Mouse (Mus musculus): Measurements from ENCODE around the gene Ubr3. TPM values are rescaled to one million over a fixed set of nuclear protein-coding genes. Genes with fewer than 3 reads are reported as not detected.

The Ubr3 gene
- polyA plus RNA-seq (2012) = 16.2 and 23.0 TPM in 2 replicates

GRCm38 (mm10) chr2:69897039-69897617 lies at the start of gene Ubr3:
Gene Ubr3 (plus strand): TSS chr2:69897246.
- no peak for TF ChIP-seq GATA1 (IDR thresholded peaks at IDR 0.05; ENCODE audit: low read length)

- no peak for TF ChIP-seq GATA1 (IDR thresholded peaks at IDR 0.05; ENCODE audit: low read length)
These were observed 47.8 kb upstream of the Ubr3 start for GRCm38 (mm10) chr2:69849215-69849614.

GRCm38 (mm10) chr2:69851427-69852058 lies 45.5 kb upstream of the Ubr3 start:
- no peak for TF ChIP-seq GATA1 (IDR thresholded peaks at IDR 0.05; ENCODE audit: low read length)

- TF ChIP-seq GATA1 (IDR thresholded peaks at IDR 0.05; ENCODE audit: low read length) = no peak
These were observed 40.7 kb upstream of the Ubr3 start for GRCm38 (mm10) chr2:69856392-69856791.

- TF ChIP-seq GATA1 (IDR thresholded peaks at IDR 0.05; ENCODE audit: low read length) = no peak
These were observed 39.2 kb upstream of the Ubr3 start for GRCm38 (mm10) chr2:69857882-69858281.

- no peak for TF ChIP-seq GATA1 (IDR thresholded peaks at IDR 0.05; ENCODE audit: low read length)
These were observed 36.0 kb upstream of the Ubr3 start for GRCm38 (mm10) chr2:69860972-69861452.

- TF ChIP-seq GATA1 (IDR thresholded peaks at IDR 0.05; ENCODE audit: low read length) = no peak
These were observed 35.5 kb upstream of the Ubr3 start, which contains the start of gene Ssb for GRCm38 (mm10) chr2:69861485-69862091. Gene Ssb (plus strand): TSS chr2:69861562.

- no peak for TF ChIP-seq GATA1 (IDR thresholded peaks at IDR 0.05; ENCODE audit: low read length)
These were observed 34.9 kb upstream of the Ubr3 start for GRCm38 (mm10) chr2:69862117-69862657.

- no peak for TF ChIP-seq GATA1 (IDR thresholded peaks at IDR 0.05; ENCODE audit: low read length)
These were observed 13.1 kb upstream of the Ubr3 start for GRCm38 (mm10) chr2:69883990-69884391.

GRCm38 (mm10) chr2:69884581-69884980 lies 12.5 kb upstream of the Ubr3 start:
- no peak for TF ChIP-seq GATA1 (IDR thresholded peaks at IDR 0.05; ENCODE audit: low read length)

GRCm38 (mm10) chr2:69885050-69885449 lies 12.0 kb upstream of the Ubr3 start:
- no peak for TF ChIP-seq GATA1 (IDR thresholded peaks at IDR 0.05; ENCODE audit: low read length)

- TF ChIP-seq GATA1 (IDR thresholded peaks at IDR 0.05; ENCODE audit: low read length) = no peak
These were observed 11.4 kb upstream of the Ubr3 start, which contains the start of gene Mettl5 for GRCm38 (mm10) chr2:69885451-69886305. Gene Mettl5 (minus strand): TSS chr2:69885615.

GRCm38 (mm10) chr2:69888957-69889356 lies 8.1 kb upstream of the Ubr3 start:
- no peak for TF ChIP-seq GATA1 (IDR thresholded peaks at IDR 0.05; ENCODE audit: low read length)

GRCm38 (mm10) chr2:69890843-69891242 lies 6.2 kb upstream of the Ubr3 start:
- no peak for TF ChIP-seq GATA1 (IDR thresholded peaks at IDR 0.05; ENCODE audit: low read length)

- TF ChIP-seq GATA1 (IDR thresholded peaks at IDR 0.05; ENCODE audit: low read length) = no peak
These were observed 3.9 kb upstream of the Ubr3 start for GRCm38 (mm10) chr2:69893145-69893544.
